Mouse (Mus musculus) lung, adult 2 months (tissue): ENCODE results near the gene Aes.

Experiments used
- CTCF ChIP-seq: fragments of 200-500 bp; IDR thresholded peaks from 2 replicates; pipeline ENCODE4 v1.5.1; 2011; ENCODE audit warnings: mild to moderate bottlenecking, low read length, control low read depth; ENCODE audit not compliant: insufficient read depth
- POLR2A ChIP-seq: fragments of 200-500 bp; IDR thresholded peaks from 2 replicates; pipeline ENCODE4 v1.6.1; 2011; ENCODE audit warnings: low read depth, mild to moderate bottlenecking, control low read depth, low read length, borderline replicate concordance; ENCODE audit errors: extremely low read depth

DNA sequence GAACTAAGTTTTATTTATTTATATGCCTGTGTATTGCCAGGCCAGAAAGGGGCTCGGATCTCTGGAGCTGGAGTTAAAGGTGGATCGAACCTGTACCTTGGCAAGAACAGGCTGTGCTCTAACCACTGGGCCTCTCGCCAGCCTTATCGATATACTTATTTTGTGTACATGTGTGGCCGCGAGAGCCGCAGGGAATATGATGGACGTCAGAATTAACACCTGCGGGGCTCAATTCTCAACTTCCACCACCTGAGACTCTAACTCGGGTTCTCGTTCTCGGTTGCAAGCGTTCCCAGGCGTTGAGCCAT, 46.3 kb downstream of the Aes start:
- no peak for TF ChIP-seq CTCF
- no peak for TF ChIP-seq POLR2A
